Mouse (Mus musculus): Measurements from ENCODE around the gene 4930435E12Rik. TPM values are rescaled to one million over a fixed set of nuclear protein-coding genes. Genes with fewer than 3 reads are reported as not detected.

4930435E12Rik gene
- polyA plus RNA-seq, 1 experiment from 2014 or later = not detected

DNA sequence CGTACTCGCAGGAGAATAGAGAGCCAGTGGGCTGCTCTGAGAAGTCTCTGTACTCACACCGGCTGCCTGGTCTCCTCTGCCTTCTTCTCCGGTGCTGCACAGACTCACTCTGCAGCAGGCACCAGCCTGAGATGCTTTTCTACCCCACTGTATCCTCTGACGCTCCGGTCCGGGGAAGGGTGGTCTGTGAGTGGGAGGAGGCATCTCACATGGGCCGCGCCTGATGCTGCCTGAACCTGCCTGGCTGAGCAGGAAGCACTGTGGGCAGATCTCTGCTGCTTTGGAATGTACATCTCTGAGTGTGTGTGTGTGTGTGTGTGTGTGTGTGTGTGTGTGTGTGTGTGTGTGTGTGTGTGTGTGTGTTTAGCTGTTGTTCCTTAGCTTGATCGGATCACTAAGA, 28.5 kb downstream of the 4930435E12Rik start, which contains the start of gene Upk1b:
TSS of gene Upk1b (minus strand) at position 238 of the 400 bp plus-strand sequence.
- no peaks in the 10 kb centered on the region for H3K36me3 ChIP-seq (ENCODE audit: control insufficient read depth, insufficient read depth, low read length)
- WGBS = 20% methylated on average over 10 of the region's 10 CpGs
- peak within 1 kb of the TSS; percentile 43; the same call in 1 of the 2 replicates for H3K9ac ChIP-seq (ENCODE audit: low read length)
- H3K27ac ChIP-seq (ENCODE audit: low read length) = peak within 1 kb of the TSS; percentile 23; the same call in 1 of the 2 replicates
- H3K4me1 ChIP-seq (ENCODE audit: control insufficient read depth, insufficient read depth, low read length) = no peaks in the 10 kb centered on the region
- H3K27me3 ChIP-seq (ENCODE audit: control insufficient read depth, insufficient read depth, low read length) = no peaks in the 10 kb centered on the region
- peak; percentile 74; the same call in 1 of the 2 replicates for ATAC-seq (ENCODE audit: insufficient read depth, low FRiP score)
- no peaks in the 10 kb centered on the region for H3K9me3 ChIP-seq (replicated peaks; ENCODE audit: control insufficient read depth, low read length)
- H3K4me2 ChIP-seq (ENCODE audit: low read depth, low read length) = no peak within 1 kb of the TSS
- H3K4me3 ChIP-seq (replicated peaks; ENCODE audit: low read length) = peak within 1 kb of the TSS; percentile 17

DNA sequence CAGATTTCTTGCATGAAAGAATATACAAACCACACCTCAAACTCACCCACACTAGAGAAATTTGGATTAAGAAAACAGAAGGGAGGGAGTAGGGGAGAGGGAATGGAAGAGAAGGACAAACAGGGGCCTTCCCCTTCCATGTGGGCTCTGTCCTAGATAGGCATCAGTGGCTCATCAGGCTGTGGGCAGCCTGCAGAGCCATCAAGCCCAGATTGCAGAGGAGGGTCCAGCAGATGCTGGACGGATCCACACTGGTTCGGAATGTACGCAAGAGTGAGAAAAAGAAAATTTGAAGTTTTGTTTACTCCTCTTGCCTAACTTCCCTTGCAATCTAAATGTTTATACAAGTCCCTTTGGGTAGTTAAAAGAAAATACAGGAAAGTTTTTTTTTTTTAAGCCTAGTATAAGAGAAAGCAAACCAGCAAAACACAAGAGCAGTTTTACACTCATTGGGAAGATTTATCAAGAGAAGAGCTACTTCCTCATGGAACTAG, 29.5 kb downstream of the 4930435E12Rik start:
- no peak for ATAC-seq (ENCODE audit: insufficient read depth, low FRiP score)
- Histone ChIP-seq H3K27ac (ENCODE audit: low read length) (no peak overlapping the region; the same call in 1 of the 2 replicates), H3K4me2 (ENCODE audit: low read depth, low read length) (no peak overlapping the region), H3K27me3 (ENCODE audit: control insufficient read depth, insufficient read depth, low read length) (no peaks in the 10 kb centered on the region), H3K4me1 (ENCODE audit: control insufficient read depth, insufficient read depth, low read length) (no peaks in the 10 kb centered on the region), H3K36me3 (ENCODE audit: control insufficient read depth, insufficient read depth, low read length) (no peaks in the 10 kb centered on the region), H3K9ac (ENCODE audit: low read length) (no peak overlapping the region), H3K4me3 (replicated peaks; ENCODE audit: low read length) (peak overlapping the region; percentile 20; the same call in 1 of the 2 replicates), H3K9me3 (replicated peaks; ENCODE audit: control insufficient read depth, low read length) (no peaks in the 10 kb centered on the region)
- WGBS = 33% methylated on average over 3 of the region's 3 CpGs

DNA sequence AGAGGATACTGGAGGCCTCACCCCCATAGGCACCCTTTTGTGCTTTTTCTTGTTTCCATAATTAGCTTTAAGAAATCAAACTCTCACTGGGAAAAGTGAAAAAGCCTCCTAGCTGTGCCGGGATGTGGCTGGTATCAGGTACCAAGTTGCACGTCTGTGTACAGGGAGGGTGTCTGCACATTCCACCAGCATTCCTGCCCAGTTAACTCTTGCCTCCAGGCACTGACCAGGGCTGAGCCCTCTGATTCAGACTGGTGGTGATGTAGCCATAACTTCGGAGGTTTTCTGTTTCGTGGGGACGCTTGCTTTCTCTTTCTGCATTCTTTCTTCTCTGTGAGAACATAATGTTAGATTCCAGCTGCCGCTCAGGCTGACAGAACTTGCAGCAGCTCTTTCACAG, 35.4 kb downstream of the 4930435E12Rik start:
- H3K4me2 ChIP-seq (ENCODE audit: low read depth, low read length) = no peak overlapping the region
- no peaks in the 10 kb centered on the region for H3K4me1 ChIP-seq (ENCODE audit: control insufficient read depth, insufficient read depth, low read length)
- no peak overlapping the region for H3K9ac ChIP-seq (ENCODE audit: low read length)
- no peak overlapping the region for H3K4me3 ChIP-seq (replicated peaks; ENCODE audit: low read length)
- H3K36me3 ChIP-seq (ENCODE audit: control insufficient read depth, insufficient read depth, low read length) = no peaks in the 10 kb centered on the region
- no peak overlapping the region for H3K27ac ChIP-seq (ENCODE audit: low read length)
- no peaks in the 10 kb centered on the region for H3K9me3 ChIP-seq (replicated peaks; ENCODE audit: control insufficient read depth, low read length)
- 39% methylated on average over 6 of the region's 6 CpGs for WGBS
- ATAC-seq (ENCODE audit: insufficient read depth, low FRiP score) = no peak
- H3K27me3 ChIP-seq (ENCODE audit: control insufficient read depth, insufficient read depth, low read length) = no peaks in the 10 kb centered on the region

DNA sequence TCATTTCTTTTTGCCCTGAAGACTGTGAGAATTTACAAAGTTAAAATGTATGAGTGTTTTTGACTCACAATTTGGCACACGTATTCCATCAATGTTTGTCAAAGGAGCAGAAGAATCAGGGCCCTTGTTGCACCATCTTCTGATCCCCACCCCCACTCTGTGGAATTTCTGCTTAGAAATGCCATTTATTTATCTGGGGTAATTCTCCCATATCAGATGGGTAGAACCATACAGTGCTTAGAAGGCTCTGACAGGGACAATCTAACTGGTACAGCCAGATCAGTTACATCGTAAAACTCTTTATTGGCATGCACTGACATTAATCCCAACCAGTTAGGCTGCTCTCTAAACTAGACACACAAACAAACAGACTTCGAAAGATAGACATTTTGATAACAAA, 38.6 kb downstream of the 4930435E12Rik start:
- Histone ChIP-seq H3K4me1 (ENCODE audit: control insufficient read depth, insufficient read depth, low read length) (no peaks in the 10 kb centered on the region), H3K27me3 (ENCODE audit: control insufficient read depth, insufficient read depth, low read length) (no peaks in the 10 kb centered on the region), H3K36me3 (ENCODE audit: control insufficient read depth, insufficient read depth, low read length) (no peaks in the 10 kb centered on the region), H3K4me2 (ENCODE audit: low read depth, low read length) (no peak overlapping the region), H3K4me3 (replicated peaks; ENCODE audit: low read length) (no peak overlapping the region), H3K9ac (ENCODE audit: low read length) (no peak overlapping the region), H3K27ac (ENCODE audit: low read length) (no peak overlapping the region), H3K9me3 (replicated peaks; ENCODE audit: control insufficient read depth, low read length) (no peaks in the 10 kb centered on the region)
- no peak for ATAC-seq (ENCODE audit: insufficient read depth, low FRiP score)
- WGBS = 72% methylated on average over 3 of the region's 3 CpGs

DNA sequence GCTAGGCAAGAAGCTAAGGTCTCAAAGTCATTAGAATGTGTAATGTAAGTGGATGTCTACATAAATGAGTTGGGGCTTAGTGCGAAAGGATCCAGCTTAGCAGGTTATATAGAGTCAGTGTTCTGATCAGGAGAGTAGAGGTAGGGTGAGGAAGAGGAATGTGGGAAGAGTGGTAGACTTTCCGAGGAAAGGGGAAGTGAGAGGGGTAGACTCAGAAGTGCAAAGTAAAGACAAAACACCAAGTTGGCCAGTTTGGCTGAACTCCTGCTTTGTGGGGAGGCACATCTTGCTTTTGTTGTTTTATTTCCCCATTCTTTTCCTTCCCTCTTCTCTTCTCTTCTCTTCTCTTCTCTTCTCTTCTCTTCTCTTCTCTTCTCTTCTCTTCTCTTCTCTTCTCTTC, 39.5 kb downstream of the 4930435E12Rik start:
- Histone ChIP-seq H3K27me3 (ENCODE audit: control insufficient read depth, insufficient read depth, low read length) (no peaks in the 10 kb centered on the region), H3K27ac (ENCODE audit: low read length) (no peak overlapping the region), H3K4me3 (replicated peaks; ENCODE audit: low read length) (no peak overlapping the region), H3K4me2 (ENCODE audit: low read depth, low read length) (no peak overlapping the region), H3K4me1 (ENCODE audit: control insufficient read depth, insufficient read depth, low read length) (no peaks in the 10 kb centered on the region), H3K9ac (ENCODE audit: low read length) (no peak overlapping the region), H3K9me3 (replicated peaks; ENCODE audit: control insufficient read depth, low read length) (no peaks in the 10 kb centered on the region), H3K36me3 (ENCODE audit: control insufficient read depth, insufficient read depth, low read length) (no peaks in the 10 kb centered on the region)
- 76% methylated on average over 2 of the region's 2 CpGs for WGBS
- no peak for ATAC-seq (ENCODE audit: insufficient read depth, low FRiP score)

DNA sequence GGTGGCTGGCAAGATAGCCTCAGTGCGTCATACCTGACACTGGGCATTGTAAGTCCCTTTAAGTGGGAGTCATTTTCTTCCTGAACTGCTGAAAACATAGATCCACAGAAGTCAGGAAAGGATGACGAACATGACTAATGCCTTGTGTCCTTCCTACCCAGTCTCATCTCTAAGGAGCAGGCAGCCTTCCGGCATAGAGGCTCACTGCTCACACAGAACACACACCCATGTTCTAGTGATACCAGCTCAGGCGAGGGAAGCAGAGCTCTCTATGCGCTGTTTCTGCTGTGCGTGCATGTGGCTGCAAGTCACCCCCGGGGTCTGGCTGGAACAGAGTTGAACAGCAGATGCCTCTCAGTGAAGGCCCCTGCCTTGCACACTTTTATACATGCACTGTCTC, 43.2 kb downstream of the 4930435E12Rik start:
- Histone ChIP-seq H3K4me2 (ENCODE audit: low read depth, low read length) (no peak overlapping the region), H3K27me3 (ENCODE audit: control insufficient read depth, insufficient read depth, low read length) (no peaks in the 10 kb centered on the region), H3K4me1 (ENCODE audit: control insufficient read depth, insufficient read depth, low read length) (no peaks in the 10 kb centered on the region), H3K9ac (ENCODE audit: low read length) (no peak overlapping the region), H3K4me3 (replicated peaks; ENCODE audit: low read length) (no peak overlapping the region), H3K9me3 (replicated peaks; ENCODE audit: control insufficient read depth, low read length) (no peaks in the 10 kb centered on the region), H3K27ac (ENCODE audit: low read length) (no peak overlapping the region), H3K36me3 (ENCODE audit: control insufficient read depth, insufficient read depth, low read length) (no peaks in the 10 kb centered on the region)
- WGBS = 70% methylated on average over 7 of the region's 7 CpGs
- ATAC-seq (ENCODE audit: insufficient read depth, low FRiP score) = no peak

DNA sequence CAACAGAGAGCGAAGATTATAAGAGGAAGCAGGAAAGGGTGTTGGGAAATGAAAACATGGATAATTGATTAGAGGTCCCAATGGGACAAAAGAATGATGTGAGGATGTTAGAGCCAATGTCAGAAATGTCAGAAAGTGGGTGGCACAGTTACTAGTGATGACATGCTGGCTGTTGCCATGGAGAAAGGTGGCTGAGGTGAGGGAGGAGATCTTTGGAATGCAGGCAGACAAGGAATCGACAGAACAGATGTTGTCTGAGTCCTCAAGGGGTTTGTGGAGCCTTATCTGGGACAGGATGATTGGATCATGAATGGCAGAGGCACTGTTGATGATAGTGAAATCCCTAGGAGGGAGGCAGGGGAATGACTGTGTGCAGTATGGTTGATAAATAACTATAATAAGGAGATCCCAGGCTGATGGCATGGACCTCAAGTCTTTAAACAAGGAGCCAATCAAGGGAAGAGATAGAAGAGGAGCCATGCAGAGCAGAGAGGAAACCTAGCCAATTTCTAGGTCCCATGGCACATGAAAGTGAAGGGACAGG, 46.0 kb downstream of the 4930435E12Rik start:
- Histone ChIP-seq H3K9me3 (replicated peaks; ENCODE audit: control insufficient read depth, low read length) (no peaks in the 10 kb centered on the region), H3K27ac (ENCODE audit: low read length) (no peak overlapping the region), H3K4me2 (ENCODE audit: low read depth, low read length) (no peak overlapping the region), H3K9ac (ENCODE audit: low read length) (no peak overlapping the region), H3K4me3 (replicated peaks; ENCODE audit: low read length) (no peak overlapping the region), H3K4me1 (ENCODE audit: control insufficient read depth, insufficient read depth, low read length) (no peaks in the 10 kb centered on the region), H3K27me3 (ENCODE audit: control insufficient read depth, insufficient read depth, low read length) (no peaks in the 10 kb centered on the region), H3K36me3 (ENCODE audit: control insufficient read depth, insufficient read depth, low read length) (no peaks in the 10 kb centered on the region)
- no peak for ATAC-seq (ENCODE audit: insufficient read depth, low FRiP score)
- WGBS = 41% methylated on average over 2 of the region's 2 CpGs

DNA sequence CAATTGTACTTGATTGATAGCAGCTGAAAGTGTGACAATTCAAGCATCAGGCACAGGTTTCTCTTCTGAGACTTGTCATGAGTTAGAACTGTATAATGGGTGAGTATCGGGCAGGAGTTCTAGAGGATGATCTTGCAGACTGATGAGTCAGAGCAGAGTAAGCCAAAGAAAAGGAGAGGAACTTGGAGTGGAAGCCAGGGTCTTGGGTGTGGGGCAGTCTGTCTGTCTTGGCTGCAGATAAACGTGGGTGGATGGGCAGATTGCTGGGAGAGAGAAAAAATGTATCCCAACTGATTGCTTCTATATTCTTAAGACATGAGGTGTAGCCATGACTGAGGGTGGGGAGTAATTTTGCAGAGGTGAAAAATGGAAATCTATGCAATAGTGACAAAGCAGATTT, 46.6 kb downstream of the 4930435E12Rik start:
- no peak overlapping the region for H3K4me3 ChIP-seq (replicated peaks; ENCODE audit: low read length)
- H3K9ac ChIP-seq (ENCODE audit: low read length) = no peak overlapping the region
- ATAC-seq (ENCODE audit: insufficient read depth, low FRiP score) = no peak
- no peak overlapping the region for H3K4me2 ChIP-seq (ENCODE audit: low read depth, low read length)
- no peaks in the 10 kb centered on the region for H3K4me1 ChIP-seq (ENCODE audit: control insufficient read depth, insufficient read depth, low read length)
- no peaks in the 10 kb centered on the region for H3K36me3 ChIP-seq (ENCODE audit: control insufficient read depth, insufficient read depth, low read length)
- no peak overlapping the region for H3K27ac ChIP-seq (ENCODE audit: low read length)
- H3K9me3 ChIP-seq (replicated peaks; ENCODE audit: control insufficient read depth, low read length) = no peaks in the 10 kb centered on the region
- no peaks in the 10 kb centered on the region for H3K27me3 ChIP-seq (ENCODE audit: control insufficient read depth, insufficient read depth, low read length)
- WGBS = 56% methylated on average over 2 of the region's 2 CpGs

DNA sequence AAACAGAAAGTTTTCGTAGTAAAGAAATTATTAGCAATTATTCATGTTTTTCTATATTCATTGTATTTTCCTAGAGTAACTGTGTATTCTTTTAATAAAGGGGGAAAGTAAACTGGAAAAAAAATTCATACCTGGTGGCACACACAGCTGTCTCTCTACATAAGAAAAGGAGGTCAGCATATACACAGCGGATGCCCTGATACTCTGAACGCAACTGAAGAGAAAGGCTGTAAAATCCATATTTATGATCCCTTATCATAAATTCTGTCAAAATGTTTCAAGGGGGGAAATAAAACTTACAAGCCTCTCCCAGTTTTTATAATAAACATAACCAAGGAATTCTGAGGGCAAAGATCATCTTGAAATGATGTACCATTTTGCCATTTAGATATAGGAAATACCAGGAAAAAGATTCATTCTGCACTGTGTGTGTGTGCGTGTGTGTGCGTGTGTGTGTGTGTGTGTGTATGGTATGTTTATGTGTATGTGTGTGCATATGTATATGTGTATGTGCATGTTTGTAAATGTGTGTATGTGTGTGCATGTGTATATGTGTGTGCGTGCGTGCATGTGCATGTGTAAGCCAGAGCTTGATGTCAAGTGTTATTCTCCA, 47.5 kb downstream of the 4930435E12Rik start:
- H3K4me1 ChIP-seq (ENCODE audit: control insufficient read depth, insufficient read depth, low read length) = no peaks in the 10 kb centered on the region
- H3K27ac ChIP-seq (ENCODE audit: low read length) = no peak overlapping the region
- H3K27me3 ChIP-seq (ENCODE audit: control insufficient read depth, insufficient read depth, low read length) = no peaks in the 10 kb centered on the region
- no peak overlapping the region for H3K9ac ChIP-seq (ENCODE audit: low read length)
- no peaks in the 10 kb centered on the region for H3K36me3 ChIP-seq (ENCODE audit: control insufficient read depth, insufficient read depth, low read length)
- WGBS = 90% methylated on average over 7 of the region's 7 CpGs
- H3K4me3 ChIP-seq (replicated peaks; ENCODE audit: low read length) = no peak overlapping the region
- no peak overlapping the region for H3K4me2 ChIP-seq (ENCODE audit: low read depth, low read length)
- no peaks in the 10 kb centered on the region for H3K9me3 ChIP-seq (replicated peaks; ENCODE audit: control insufficient read depth, low read length)
- ATAC-seq (ENCODE audit: insufficient read depth, low FRiP score) = no peak
